Mouse (Mus musculus): ENCODE results near the gene Itga1. TPM values are rescaled to one million over a fixed set of nuclear protein-coding genes. Genes with fewer than 3 reads are reported as not detected.

The Itga1 gene
- total and polyA plus RNA-seq, 3 experiments: not detected

DNA sequence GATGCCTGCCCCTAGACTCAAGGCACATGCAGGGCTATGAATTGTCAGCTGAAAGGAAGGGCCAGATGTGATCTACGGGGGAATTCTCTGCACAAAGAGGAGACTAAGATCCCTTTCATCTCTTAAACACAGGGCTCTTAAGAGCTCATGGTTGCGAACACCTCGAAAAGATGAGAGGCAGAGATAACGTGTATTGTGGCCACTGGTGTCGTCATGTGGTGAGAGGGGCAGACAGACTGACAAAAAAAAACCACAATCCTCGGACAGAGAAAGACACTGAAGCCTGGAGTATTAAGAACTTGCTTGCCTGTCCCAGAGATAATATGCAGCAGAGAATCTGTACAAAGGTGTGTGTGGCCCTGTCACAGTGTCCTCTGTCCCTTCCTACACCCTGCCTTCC is 90.2 kb downstream of the Itga1 start:
- H3K79me2 ChIP-seq (ENCODE audit: control insufficient read depth, insufficient read depth, low read length, poor library complexity): no peaks in the 10 kb centered on the region
- no peak for TF ChIP-seq TCF12 (IDR thresholded peaks at IDR 0.05; ENCODE audit: low read depth, low read length)
- no peak for TF ChIP-seq TBP (IDR thresholded peaks at IDR 0.05; ENCODE audit: low read depth, low read length)
- TF ChIP-seq GABPA (IDR thresholded peaks at IDR 0.05; ENCODE audit: low read depth, low read length): no peak
- TF ChIP-seq POLR2AphosphoS5 (IDR thresholded peaks at IDR 0.05; ENCODE audit: borderline replicate concordance, low read depth, low read length): no peak
- TF ChIP-seq TAL1 (IDR thresholded peaks at IDR 0.05; ENCODE audit: low read length): no peak
- TF ChIP-seq ETS1 (IDR thresholded peaks at IDR 0.05; ENCODE audit: low read depth, low read length): no peak
- no peak for TF ChIP-seq POLR2AphosphoS2 (IDR thresholded peaks at IDR 0.05; ENCODE audit: low read length)
- no peak for TF ChIP-seq POLR2A (IDR thresholded peaks at IDR 0.05; ENCODE audit: control insufficient read depth in 1 of 2, insufficient read depth in 1 of 2, low read depth in 1 of 2, low read length in 2 of 2, poor library complexity in 1 of 2)
- no peak for TF ChIP-seq MYC (IDR thresholded peaks at IDR 0.05; ENCODE audit: low read depth, low read length)
- TF ChIP-seq ZKSCAN1 (IDR thresholded peaks at IDR 0.05; ENCODE audit: low read depth, low read length): no peak
- TF ChIP-seq USF2 (IDR thresholded peaks at IDR 0.05; ENCODE audit: borderline replicate concordance in 1 of 2, insufficient read depth in 1 of 2, low read depth in 1 of 2, low read length in 2 of 2): no peak
- TF ChIP-seq RAD21 (IDR thresholded peaks at IDR 0.05; ENCODE audit: low read depth, low read length): no peak
- no peak for TF ChIP-seq NRF1 (IDR thresholded peaks at IDR 0.05; ENCODE audit: insufficient read depth, low read depth, low read length, poor library complexity, severe bottlenecking)
- no peak for TF ChIP-seq CHD1 (IDR thresholded peaks at IDR 0.05; ENCODE audit: low read depth, low read length)
- TF ChIP-seq HCFC1 (IDR thresholded peaks at IDR 0.05; ENCODE audit: low read depth, low read length): no peak
- TF ChIP-seq RCOR1 (IDR thresholded peaks at IDR 0.05; ENCODE audit: low read depth, low read length): no peak
- no peak for TF ChIP-seq MYB (IDR thresholded peaks at IDR 0.05; ENCODE audit: low read depth, low read length)
- TF ChIP-seq MXI1 (IDR thresholded peaks at IDR 0.05; ENCODE audit: low read depth, low read length): no peak
- TF ChIP-seq E2F4 (IDR thresholded peaks at IDR 0.05; ENCODE audit: borderline replicate concordance, low read depth, low read length): no peak
- H3K27ac ChIP-seq (ENCODE audit: control insufficient read depth, low read depth, low read length): no peak overlapping the region
- DNase-seq (ENCODE audit: low read depth, low spot score): no peak
- no peak overlapping the region for H3K4me3 ChIP-seq (ENCODE audit: control insufficient read depth in 1 of 2, insufficient read depth in 1 of 2, low read depth in 2 of 2, low read length in 2 of 2)
- no peaks in the 10 kb centered on the region for H3K36me3 ChIP-seq (ENCODE audit: control insufficient read depth in 1 of 2, insufficient read depth in 2 of 2, low read length in 2 of 2)
- H3K27me3 ChIP-seq (ENCODE audit: control insufficient read depth in 1 of 2, insufficient read depth in 2 of 2, low read length in 2 of 2): no peaks in the 10 kb centered on the region
- no peaks in the 10 kb centered on the region for H3K4me1 ChIP-seq (ENCODE audit: control insufficient read depth in 1 of 2, insufficient read depth in 2 of 2, low read length in 2 of 2)
- H3K9me3 ChIP-seq (replicated peaks; ENCODE audit: insufficient read depth, low read length): no peaks in the 10 kb centered on the region
- no peak overlapping the region for H3K9ac ChIP-seq (ENCODE audit: control insufficient read depth, low read depth, low read length, poor library complexity, severe bottlenecking)

DNA sequence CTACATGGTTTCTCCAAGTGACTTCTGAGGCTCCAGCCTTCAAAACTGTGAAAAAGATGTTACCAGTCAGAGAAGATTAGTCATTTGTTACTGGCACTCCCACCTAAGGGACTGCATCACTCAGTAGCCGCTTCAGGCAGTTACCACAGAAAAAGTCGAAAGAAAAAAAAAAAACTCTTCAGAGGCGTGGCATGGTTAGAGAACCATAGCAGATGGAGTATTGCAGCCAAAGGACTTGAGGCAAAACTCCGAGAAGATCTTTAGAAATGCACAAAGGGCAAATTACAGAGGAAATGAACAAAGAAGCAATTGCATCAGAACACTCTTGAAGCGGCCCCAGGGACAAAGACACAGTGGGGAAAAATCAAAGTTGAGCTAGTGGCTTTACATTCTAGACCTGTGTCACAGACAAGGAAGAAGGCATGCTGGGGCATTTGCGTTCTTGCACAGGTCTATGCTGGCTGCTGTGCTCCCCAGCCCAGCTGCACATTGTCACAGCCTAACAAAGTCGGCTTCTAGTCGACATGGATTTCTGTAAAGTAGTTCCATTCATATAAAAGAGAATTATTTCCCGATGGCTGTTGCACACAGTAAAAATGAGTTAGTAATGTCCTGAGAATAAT is 95.4 kb downstream of the Itga1 start:
- H3K4me3 ChIP-seq (ENCODE audit: control insufficient read depth in 1 of 2, insufficient read depth in 1 of 2, low read depth in 2 of 2, low read length in 2 of 2): no peak overlapping the region
- no peak for TF ChIP-seq MXI1 (IDR thresholded peaks at IDR 0.05; ENCODE audit: low read depth, low read length)
- no peak for TF ChIP-seq MYC (IDR thresholded peaks at IDR 0.05; ENCODE audit: low read depth, low read length)
- no peak for TF ChIP-seq MAX (IDR thresholded peaks at IDR 0.05; ENCODE audit: low read length)
- TF ChIP-seq CTCF (IDR thresholded peaks at IDR 0.05 in 2 of 3, conservative IDR thresholded peaks at IDR 0.05 in 1 of 3; ENCODE audit: control insufficient read depth in 1 of 3, insufficient read depth in 1 of 3, low read depth in 2 of 3, low read length in 3 of 3, poor library complexity in 1 of 3, severe bottlenecking in 1 of 3): no peak
- H3K27ac ChIP-seq (ENCODE audit: control insufficient read depth, low read depth, low read length): no peak overlapping the region
- no peaks in the 10 kb centered on the region for H3K9me3 ChIP-seq (replicated peaks; ENCODE audit: insufficient read depth, low read length)
- no peak for DNase-seq (ENCODE audit: low read depth, low spot score)
- no peaks in the 10 kb centered on the region for H3K79me2 ChIP-seq (ENCODE audit: control insufficient read depth, insufficient read depth, low read length, poor library complexity)
- no peaks in the 10 kb centered on the region for H3K27me3 ChIP-seq (ENCODE audit: control insufficient read depth in 1 of 2, insufficient read depth in 2 of 2, low read length in 2 of 2)
- H3K36me3 ChIP-seq (ENCODE audit: control insufficient read depth in 1 of 2, insufficient read depth in 2 of 2, low read length in 2 of 2): no peaks in the 10 kb centered on the region
- H3K4me1 ChIP-seq (ENCODE audit: control insufficient read depth in 1 of 2, insufficient read depth in 2 of 2, low read length in 2 of 2): no peaks in the 10 kb centered on the region
- no peak overlapping the region for H3K9ac ChIP-seq (ENCODE audit: control insufficient read depth, low read depth, low read length, poor library complexity, severe bottlenecking)
